Mouse (Mus musculus) skeletal muscle tissue, adult 2 months (tissue): Measurements from ENCODE around the gene Emilin3.

Experiments used
- DNase-seq: peaks from one replicate; pipeline ENCODE4 v3.0.0-alpha.2; 2012; ENCODE audit warnings: low read depth, low spot score

Gene Emilin3

DNA sequence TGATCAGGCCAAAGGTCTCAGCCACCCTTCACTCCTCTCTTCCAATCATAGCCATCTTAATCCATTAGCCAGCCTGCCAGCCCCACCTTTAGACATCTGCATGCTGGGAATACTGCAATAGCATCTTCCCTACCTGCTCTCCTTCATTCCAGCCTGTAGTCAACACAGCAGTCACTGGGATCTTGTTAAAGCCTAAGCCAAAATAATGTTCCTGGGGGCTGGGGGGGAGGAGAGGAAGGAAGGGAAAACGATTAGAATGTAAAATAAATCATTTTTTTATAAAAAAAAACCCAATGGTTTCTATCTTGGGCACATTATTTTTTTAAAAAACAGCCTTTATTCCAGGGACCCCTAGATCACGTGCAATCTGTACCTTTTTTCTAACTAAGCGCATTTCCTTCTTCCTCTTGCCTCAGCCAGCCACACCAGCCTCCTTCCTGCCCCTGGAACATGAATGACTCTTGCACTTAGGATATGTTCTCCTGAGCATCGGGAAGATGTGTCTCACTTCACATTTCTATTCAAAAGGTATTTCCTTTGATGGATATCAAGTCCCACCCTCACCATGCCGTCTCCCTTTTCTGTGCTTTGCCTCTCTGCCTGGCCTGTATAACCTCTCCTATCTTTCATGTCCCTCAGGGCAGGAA lies 37.8 kb downstream of the Emilin3 start:
- DNase-seq, result no peak

DNA sequence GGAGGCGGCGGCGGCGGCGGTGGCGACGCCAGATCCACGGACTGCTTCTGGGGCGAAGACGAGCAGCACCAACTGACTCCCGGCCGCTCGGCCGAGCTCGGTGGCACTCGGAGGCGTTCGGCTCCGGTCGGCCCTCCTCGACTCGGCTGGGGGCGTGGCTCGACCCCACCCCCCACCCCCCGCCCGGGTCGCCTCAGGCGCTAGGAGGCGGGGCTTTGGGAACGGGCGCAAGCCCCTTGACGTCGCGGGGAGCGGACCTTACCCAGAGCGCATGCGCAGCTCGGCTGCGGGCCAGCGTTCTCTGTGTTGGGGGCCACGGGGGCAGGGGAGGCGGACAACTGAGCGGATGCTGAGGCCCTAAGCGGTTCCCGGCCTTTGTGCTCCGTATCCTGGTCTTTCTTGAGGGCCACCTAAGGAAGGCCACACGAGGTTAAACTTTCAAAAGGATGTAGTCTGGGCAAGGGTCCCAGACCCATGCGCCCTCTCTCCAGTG lies 39.2 kb downstream of the Emilin3 start, which contains the start of gene Zhx3:
TSS of gene Zhx3 (minus strand) at position 109 of the 493 bp plus-strand sequence.
- peak; percentile 98 for DNase-seq

DNA sequence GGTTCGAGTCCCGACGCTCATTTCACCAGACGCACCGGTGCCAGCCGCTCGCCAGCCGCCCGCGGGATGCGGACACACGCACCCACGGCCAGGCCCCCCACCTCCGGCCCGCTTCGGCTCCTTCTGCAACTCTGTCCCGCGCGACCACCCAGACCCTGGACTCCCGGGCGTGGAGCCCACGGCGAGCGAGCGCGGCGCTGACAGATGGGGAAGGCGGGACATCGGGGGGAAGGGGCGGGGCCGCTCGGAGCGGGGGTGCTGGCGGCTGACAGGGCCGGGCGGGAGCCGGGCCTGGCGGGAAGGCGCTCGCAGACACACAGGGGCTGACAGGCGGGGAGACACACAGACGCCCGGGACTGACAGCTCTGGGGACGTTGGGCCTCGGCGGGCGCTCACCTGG lies 39.7 kb downstream of the Emilin3 start:
- no peak for DNase-seq

DNA sequence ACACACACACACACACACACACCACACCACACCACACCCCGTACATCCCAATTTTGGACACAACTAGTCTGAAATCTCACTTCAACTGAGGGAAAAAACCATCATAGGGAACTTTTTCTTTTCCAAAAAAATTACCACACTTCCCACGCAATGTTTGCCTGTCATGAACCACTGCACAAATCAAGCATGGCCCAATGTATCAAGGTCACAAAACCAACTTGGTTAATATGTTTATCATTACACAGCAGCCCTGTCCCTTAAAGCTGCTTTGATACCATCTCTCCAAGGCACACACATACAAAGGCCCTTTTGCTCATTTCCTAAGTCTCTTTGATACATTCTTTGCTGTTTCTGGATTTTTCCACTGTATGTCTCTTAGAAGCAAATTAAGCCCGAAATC lies 40.8 kb downstream of the Emilin3 start:
- no peak for DNase-seq

DNA sequence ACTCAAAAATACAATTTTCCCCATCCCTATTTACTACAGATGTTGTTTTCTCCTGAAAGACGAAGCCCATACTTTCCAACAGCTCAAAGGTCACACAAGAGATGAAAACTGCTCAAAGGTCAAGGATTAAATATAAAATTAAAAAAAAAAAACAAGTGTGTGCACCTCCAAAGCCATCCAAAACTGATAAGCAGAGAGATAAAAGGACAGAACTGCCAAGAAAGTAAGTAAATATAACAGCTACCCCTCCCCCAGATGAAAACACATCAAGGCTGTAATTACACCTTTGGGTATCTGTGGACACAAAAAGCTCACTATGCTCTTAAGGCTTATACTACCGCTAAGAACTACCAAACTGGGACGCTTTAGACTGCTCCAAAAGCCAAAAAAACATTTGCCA lies 42.7 kb downstream of the Emilin3 start:
- no peak for DNase-seq

DNA sequence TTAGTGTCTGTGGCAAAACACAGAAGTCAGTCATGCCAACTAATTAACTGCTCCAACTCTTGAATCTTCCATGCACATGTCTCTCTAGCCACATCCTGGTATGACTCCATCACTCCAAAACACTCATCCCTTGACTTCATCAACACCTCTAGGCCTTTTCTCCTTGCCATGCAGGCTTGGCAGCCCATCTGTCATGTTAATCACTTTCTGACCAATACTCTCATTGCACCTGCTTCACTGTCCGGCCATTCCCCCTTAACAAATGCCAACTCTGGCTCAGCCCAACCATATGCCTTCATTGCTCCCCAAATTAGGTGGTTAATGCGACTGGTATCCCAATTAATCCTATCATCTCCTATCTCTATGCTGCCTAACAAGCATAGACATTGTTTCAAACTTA lies 46.9 kb downstream of the Emilin3 start:
- DNase-seq, result no peak

DNA sequence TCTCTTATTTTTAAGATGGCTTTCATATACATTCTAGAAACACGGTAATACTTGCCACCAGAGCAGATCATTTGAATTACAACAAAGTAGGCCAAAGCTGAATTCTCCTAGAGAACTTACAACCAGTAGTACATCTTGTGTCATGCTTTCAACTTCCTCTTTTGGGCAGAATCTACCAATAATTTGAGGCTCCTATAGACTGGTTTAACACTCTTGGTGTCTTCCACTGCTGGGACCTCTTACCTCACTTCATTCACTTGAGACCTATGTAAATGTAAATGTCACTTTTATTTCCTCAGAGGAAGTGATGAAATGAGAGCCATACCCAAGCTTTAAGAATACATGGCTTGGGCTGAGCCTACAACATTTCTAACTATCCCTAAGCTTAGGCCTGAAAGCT lies 48.0 kb downstream of the Emilin3 start:
- DNase-seq, result no peak

DNA sequence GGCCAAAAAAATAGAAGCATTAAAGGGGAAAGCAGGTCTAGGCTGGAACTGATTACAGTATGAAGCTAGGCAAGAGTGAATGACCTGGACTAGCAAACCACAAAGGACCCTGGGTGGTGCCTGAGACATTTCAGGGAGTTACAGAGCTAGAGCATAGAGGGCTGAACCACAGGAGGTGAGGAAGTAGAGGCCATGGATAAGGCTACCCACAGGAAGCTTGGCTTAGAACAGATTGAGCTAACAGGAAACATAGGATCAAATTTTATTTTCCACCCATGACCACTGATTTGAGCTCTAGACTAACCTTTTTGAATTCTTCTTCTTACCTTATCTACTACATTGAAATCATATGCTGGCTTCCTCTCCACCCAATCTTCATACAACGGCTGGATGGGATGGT lies 51.8 kb downstream of the Emilin3 start:
- DNase-seq, result no peak
